Mouse (Mus musculus) retina, postnatal 7 days (tissue): Measurements from ENCODE around the gene Pqlc3.

Experiments used
- DNase-seq: peaks from one replicate; pipeline ENCODE4 v3.0.0-alpha.2; 2012; ENCODE audit warnings: low read depth, low spot score

Pqlc3 gene

GRCm38 (mm10) chr12:17009466-17009865, 9.3 kb upstream of the Pqlc3 start:
- DNase-seq = no peak

GRCm38 (mm10) chr12:17001211-17001610, 1.0 kb upstream of the Pqlc3 start:
- DNase-seq = no peak

GRCm38 (mm10) chr12:17000628-17001027, 420 bp upstream of the Pqlc3 start:
- no peak for DNase-seq

GRCm38 (mm10) chr12:16999146-16999545, 1.1 kb downstream of the Pqlc3 start:
- no peak for DNase-seq

GRCm38 (mm10) chr12:16996886-16997462, 3.2 kb downstream of the Pqlc3 start:
- no peak for DNase-seq

- no peak for DNase-seq
Measured at GRCm38 (mm10) chr12:16996281-16996680, 3.9 kb downstream of the Pqlc3 start.

GRCm38 (mm10) chr12:16994291-16994690, 5.9 kb downstream of the Pqlc3 start:
- no peak for DNase-seq

GRCm38 (mm10) chr12:16992355-16992754, 7.9 kb downstream of the Pqlc3 start:
- no peak for DNase-seq

- no peak for DNase-seq
Measured at GRCm38 (mm10) chr12:16991376-16991775, 8.8 kb downstream of the Pqlc3 start.

GRCm38 (mm10) chr12:16985778-16986177, 14.4 kb downstream of the Pqlc3 start:
- DNase-seq = no peak

GRCm38 (mm10) chr12:16977120-16977519, 23.1 kb downstream of the Pqlc3 start:
- DNase-seq = no peak

- DNase-seq = no peak
Measured at GRCm38 (mm10) chr12:16966811-16967210, 33.4 kb downstream of the Pqlc3 start.

- DNase-seq = no peak
Measured at GRCm38 (mm10) chr12:16963354-16963753, 36.9 kb downstream of the Pqlc3 start.

- no peak for DNase-seq
Measured at GRCm38 (mm10) chr12:16958851-16959250, 41.4 kb downstream of the Pqlc3 start.

GRCm38 (mm10) chr12:16948239-16948638, 52.0 kb downstream of the Pqlc3 start:
- no peak for DNase-seq

- no peak for DNase-seq
Measured at GRCm38 (mm10) chr12:16941976-16942375, 58.2 kb downstream of the Pqlc3 start.
